9 mouse cellular contexts compared by ENCODE assay signal in the genomic region with DNA sequence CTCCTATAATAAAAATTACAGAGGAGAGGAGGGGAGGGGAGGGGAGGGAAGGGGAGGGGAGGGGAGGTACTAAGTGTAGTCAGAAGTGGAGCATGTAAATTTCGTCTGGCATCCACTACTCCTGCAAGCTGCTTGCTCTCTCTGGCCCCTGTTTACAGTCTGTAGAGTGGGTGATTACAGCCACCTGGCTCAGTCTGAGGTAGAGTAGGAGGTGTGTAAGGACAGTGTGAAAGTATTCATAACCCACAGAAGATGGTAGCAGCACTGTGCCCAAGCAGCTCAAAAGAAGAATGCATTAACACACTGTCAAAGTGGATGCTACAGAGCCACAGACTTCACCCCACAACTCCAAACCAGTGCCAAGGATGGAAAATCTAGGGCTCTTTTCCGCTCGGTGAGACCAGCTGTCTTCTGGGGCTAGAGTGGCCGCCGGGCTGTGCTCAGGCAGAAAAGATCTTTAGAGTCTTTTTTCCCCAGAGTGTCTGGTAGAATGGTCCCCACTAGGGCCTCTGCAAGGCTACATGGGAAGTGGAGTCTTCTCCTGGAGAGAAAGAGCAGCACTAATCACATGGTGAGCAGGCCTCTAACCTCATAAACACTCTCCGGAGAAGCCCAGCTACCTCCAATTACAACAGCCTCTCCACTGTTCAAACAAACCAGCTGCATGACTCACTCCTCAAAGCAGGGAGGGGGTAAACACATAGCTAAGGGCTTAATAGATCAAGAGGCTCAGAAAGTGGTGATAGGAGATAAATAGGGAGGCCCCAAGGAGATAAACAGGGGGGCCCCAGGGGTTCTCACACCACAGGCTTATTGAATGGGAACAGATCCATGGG. TPM values are rescaled to one million over a fixed set of nuclear protein-coding genes. Genes with fewer than 3 reads are reported as not detected.
A peak's percentile ranks its signal among the peaks of the same experiment; 100 is the strongest.
DNase-seq lines count a peak whose midpoint lies in the region; ATAC-seq and TF ChIP-seq lines count a peak whose summit lies in the region.
"Had no signal": no experiment of that assay in that cellular context is flagged by ENCODE, and none has a peak within 500 bp of the region (broad histone marks: within the 10 kb centered on the region; RNA-seq: fewer than 3 reads in every experiment).

No protein-coding gene starts in this region.

- peak; percentile 66 for ATAC-seq in heart, embryonic 14.5 days (ENCODE audit: insufficient number of reproducible peaks, insufficient read depth, low FRiP score, low read depth)
- ATAC-seq in lung, embryonic 14.5 days (ENCODE audit: insufficient read depth) = peak; percentile 91

- peaks cover 12 to 13% of the 10 kb centered on the region in 2 experiments for H3K4me1 ChIP-seq in heart, embryonic 14.5 days (ENCODE audit: control insufficient read depth in 2 of 2, insufficient read depth in 2 of 2, low read length in 2 of 2)
- H3K4me1 ChIP-seq in lung, embryonic 14.5 days (ENCODE audit: insufficient read depth) = peaks cover 9% of the 10 kb centered on the region

- no peaks in the 10 kb centered on the region for H3K27me3 ChIP-seq in heart, embryonic 14.5 days (ENCODE audit: control insufficient read depth, insufficient read depth, low read length)
- no peaks in the 10 kb centered on the region for H3K27me3 ChIP-seq in lung, embryonic 14.5 days (ENCODE audit: insufficient read depth, low read length)

- intact Hi-C loops in heart, postnatal 25 days (cut with DNase I) = no loop called here

- no peaks in the 10 kb centered on the region for H3K36me3 ChIP-seq in heart, embryonic 14.5 days (ENCODE audit: control insufficient read depth, insufficient read depth, low read length)
- no peaks in the 10 kb centered on the region for H3K36me3 ChIP-seq in lung, embryonic 14.5 days (ENCODE audit: insufficient read depth)

- no peaks in the 10 kb centered on the region for H3K9me3 ChIP-seq in heart, embryonic 14.5 days (ENCODE audit: control insufficient read depth, low read length)
- H3K9me3 ChIP-seq in lung, embryonic 14.5 days (ENCODE audit: low read depth, low read length) = no peaks in the 10 kb centered on the region

- 10% methylated on average over 6 of the region's 6 CpGs for WGBS in heart, embryonic 14.5 days
- 17% methylated on average over 6 of the region's 6 CpGs for WGBS in lung, embryonic 14.5 days

- peak overlapping the region; percentile 4; the same call in 1 of the 2 replicates for H3K4me2 ChIP-seq in heart, embryonic 14.5 days (ENCODE audit: low read length)
- peak overlapping the region; percentile 11; the same call in 1 of the 2 replicates for H3K4me2 ChIP-seq in lung, embryonic 14.5 days

- H3K9ac ChIP-seq in heart, embryonic 14.5 days (ENCODE audit: low read length) = no peak overlapping the region
- no peak overlapping the region for H3K9ac ChIP-seq in lung, embryonic 14.5 days

- TF ChIP-seq CTCF in lung, embryonic 14.5 days (IDR thresholded peaks at IDR 0.05; ENCODE audit: low read depth) = no peak

- peak overlapping the region; percentile 48 to 76; a peak in 3 of 4 replicates for H3K27ac ChIP-seq in heart, embryonic 14.5 days (replicated peaks in 1 of 2; ENCODE audit: control insufficient read depth in 1 of 2, insufficient read depth in 1 of 2, low read depth in 2 of 2, low read length in 2 of 2)
- peak overlapping the region; percentile 73 for H3K27ac ChIP-seq in lung, embryonic 14.5 days (ENCODE audit: low read depth)

- no peak overlapping the region for H3K4me3 ChIP-seq in heart, embryonic 14.5 days (ENCODE audit: control insufficient read depth in 1 of 2, insufficient read depth in 1 of 2, low read depth in 1 of 2, low read length in 2 of 2)
- H3K4me3 ChIP-seq in lung, embryonic 14.5 days (ENCODE audit: low read depth, low read length) = no peak overlapping the region

- DNase-seq in heart, postnatal 25 days (ENCODE audit: low spot score) = no peak
- peak; percentile 77 for DNase-seq in NIH3T3 (ENCODE audit: low read depth)
- peak; percentile 21 to 33 for DNase-seq in frontal cortex, postnatal 36 days (ENCODE audit: low spot score in 2 of 2)
- peak; percentile 61 for DNase-seq in lung, embryonic 14.5 days
- DNase-seq in layer of hippocampus, postnatal 10 days (ENCODE audit: low spot score in 2 of 2) = no peak
- no peak for DNase-seq in cerebellum, adult 8-10 months
- no peak for DNase-seq in thymus, postnatal 36 days

RNA-seq across cellular contexts. Expression of a gene that starts 6.1 kb away (rescaled TPM):
- not detected in 2 replicates for polyA plus RNA-seq in heart, embryonic 14.5 days (2014; fragmentation: Nextera tagmentation; extraction: Ambion mirVana)
- not detected for total RNA-seq in heart, postnatal 25 days (2021)
- polyA plus RNA-seq in lung, embryonic 14.5 days (2014; fragmentation: Nextera tagmentation; extraction: Ambion mirVana) = not detected in 2 replicates
- total RNA-seq in layer of hippocampus, postnatal 10 days (2021) = not detected
- total RNA-seq: left cerebral cortex, adult 18-20 months had no signal

RNA-seq across cellular contexts. Expression of a gene that starts 9.7 kb away (rescaled TPM):
- polyA plus RNA-seq in heart, embryonic 14.5 days (2014; fragmentation: Nextera tagmentation; extraction: Ambion mirVana) = 7.1 and 7.2 TPM in 2 replicates
- 1 to 10 TPM; 2.5 to 3.0 TPM for total RNA-seq in heart, postnatal 25 days (2021)
- polyA plus RNA-seq in lung, embryonic 14.5 days (2014; fragmentation: Nextera tagmentation; extraction: Ambion mirVana) = 8.2 and 8.8 TPM in 2 replicates
- 1 to 10 TPM; 2.6 to 3.1 TPM for total RNA-seq in layer of hippocampus, postnatal 10 days (2021)

RNA-seq across cellular contexts. Expression of a gene that starts 44.4 kb away (rescaled TPM):
- polyA plus RNA-seq in heart, embryonic 14.5 days (2014; fragmentation: Nextera tagmentation; extraction: Ambion mirVana) = 2.2 and 3.1 TPM in 2 replicates
- total RNA-seq in heart, postnatal 25 days (2021) = 10 to 100 TPM; 11.6 to 14.6 TPM
- 4.2 and 4.9 TPM in 2 replicates for polyA plus RNA-seq in lung, embryonic 14.5 days (2014; fragmentation: Nextera tagmentation; extraction: Ambion mirVana)
- total RNA-seq in layer of hippocampus, postnatal 10 days (2021) = not detected

Comparison
In these comparisons a context has a peak if more than half of its experiments do, and no peak if none do; other contexts are left out.
1. DNase-seq: peak in NIH3T3 (single experiment), frontal cortex, postnatal 36 days (2 of 2) and lung, embryonic 14.5 days (single experiment); none in heart, postnatal 25 days (single experiment), layer of hippocampus, postnatal 10 days (0 of 2), cerebellum, adult 8-10 months (single experiment) and thymus, postnatal 36 days (0 of 2).
2. RNA of a gene that starts 44.4 kb away (total RNA-seq): 11.6 to 14.6 TPM in heart, postnatal 25 days; not detected in layer of hippocampus, postnatal 10 days; every median in the first group is over 4 times any median in the second.